Mouse (Mus musculus) v-Abl transformed pro-B cells (cell line): Measurements from ENCODE around the gene Epsti1.

Source experiments
- in situ Hi-C, 2 experiments: fragments of 400-800 bp; cut with MboI; formaldehyde crosslinking; loops; one replicate each; pipeline ENCODE4 v1.15.1; 2025; ENCODE audit not compliant: unreplicated experiment in 2 of 2

Epsti1 gene

GRCm38 (mm10) chr14:77915776-77916175 lies 11.7 kb downstream of the Epsti1 start:
- in situ Hi-C loops = no loop called here

GRCm38 (mm10) chr14:77921641-77922040 lies 17.6 kb downstream of the Epsti1 start:
- in situ Hi-C loops = loop anchor here in 1 of 2 experiments (10.0 kb wide), 1 partner anchor 563 kb away; no protein-coding TSS in a partner anchor

- in situ Hi-C loops = loop anchor here in 1 of 2 experiments (10.0 kb wide), 1 partner anchor 562 kb away; no protein-coding TSS in a partner anchor
Measured at GRCm38 (mm10) chr14:77923076-77923865, 19.2 kb downstream of the Epsti1 start.

- in situ Hi-C loops = loop anchor here (5.0 to 25.0 kb wide), 5 partner anchors 143 to 1438 kb away; no protein-coding TSS in a partner anchor
Measured at GRCm38 (mm10) chr14:77925414-77925813, 21.4 kb downstream of the Epsti1 start.

- in situ Hi-C loops = loop anchor here (5.0 to 25.0 kb wide), 5 partner anchors 144 to 1439 kb away; no protein-coding TSS in a partner anchor
Measured at GRCm38 (mm10) chr14:77926718-77927117, 22.7 kb downstream of the Epsti1 start.

- in situ Hi-C loops = loop anchor here (5.0 to 25.0 kb wide), 5 partner anchors 146 to 1441 kb away; no protein-coding TSS in a partner anchor
Measured at GRCm38 (mm10) chr14:77928021-77928420, 24.0 kb downstream of the Epsti1 start.

GRCm38 (mm10) chr14:77928653-77929052 lies 24.6 kb downstream of the Epsti1 start:
- in situ Hi-C loops = loop anchor here (5.0 to 25.0 kb wide), 5 partner anchors 146 to 1441 kb away; no protein-coding TSS in a partner anchor

GRCm38 (mm10) chr14:77929139-77929678 lies 25.2 kb downstream of the Epsti1 start:
- in situ Hi-C loops = loop anchor here (5.0 to 25.0 kb wide), 5 partner anchors 147 to 1442 kb away; no protein-coding TSS in a partner anchor

- in situ Hi-C loops = loop anchor here (5.0 to 25.0 kb wide), 5 partner anchors 295 to 1445 kb away; no protein-coding TSS in a partner anchor
Measured at GRCm38 (mm10) chr14:77932150-77933047, 28.4 kb downstream of the Epsti1 start.

GRCm38 (mm10) chr14:77933243-77933642 lies 29.2 kb downstream of the Epsti1 start:
- in situ Hi-C loops = loop anchor here (5.0 to 25.0 kb wide), 5 partner anchors 294 to 1446 kb away; no protein-coding TSS in a partner anchor

- in situ Hi-C loops = loop anchor here (5.0 to 25.0 kb wide), 5 partner anchors 293 to 1447 kb away; no protein-coding TSS in a partner anchor
Measured at GRCm38 (mm10) chr14:77934431-77934830, 30.4 kb downstream of the Epsti1 start.

- in situ Hi-C loops = loop anchor here in 1 of 2 experiments (25.0 kb wide), 2 partner anchors 546 to 1454 kb away; no protein-coding TSS in a partner anchor
Measured at GRCm38 (mm10) chr14:77941105-77941504, 37.1 kb downstream of the Epsti1 start.

- in situ Hi-C loops = loop anchor here in 1 of 2 experiments (25.0 kb wide), 2 partner anchors 545 to 1455 kb away; no protein-coding TSS in a partner anchor
Measured at GRCm38 (mm10) chr14:77942235-77942634, 38.2 kb downstream of the Epsti1 start.

- in situ Hi-C loops = loop anchor here in 1 of 2 experiments (25.0 kb wide), 2 partner anchors 544 to 1456 kb away; no protein-coding TSS in a partner anchor
Measured at GRCm38 (mm10) chr14:77942793-77943558, 38.9 kb downstream of the Epsti1 start.

GRCm38 (mm10) chr14:77961741-77962140 lies 57.7 kb downstream of the Epsti1 start:
- in situ Hi-C loops = no loop called here

- in situ Hi-C loops = no loop called here
Measured at GRCm38 (mm10) chr14:77963525-77963924, 59.5 kb downstream of the Epsti1 start.

GRCm38 (mm10) chr14:77971355-77971754 lies 67.3 kb downstream of the Epsti1 start:
- in situ Hi-C loops = no loop called here

- in situ Hi-C loops = no loop called here
Measured at GRCm38 (mm10) chr14:77974221-77974620, 70.2 kb downstream of the Epsti1 start.

- in situ Hi-C loops = no loop called here
Measured at GRCm38 (mm10) chr14:77975702-77976101, 71.7 kb downstream of the Epsti1 start.
